Mouse (Mus musculus) brain, adult 10 weeks (tissue): ENCODE measurements around the gene Olfr259. TPM values are rescaled to one million over a fixed set of nuclear protein-coding genes. Genes with fewer than 3 reads are reported as not detected.

Experiments used
- polyA plus RNA-seq: library from polyadenylated mRNA; stranded (reverse); fragments of 350-450 nt; fragmentation: Illumina TruSeq; extraction: RNeasy Lipid Tissue Mini Kit (QIAGEN cat#74804); gene quantifications from one replicate; pipeline ENCODE4 v1.2.3, GENCODE M21; 2015; ENCODE audit warnings: low read depth, low replicate concordance

Gene Olfr259
- not detected for polyA plus RNA-seq

GRCm38 (mm10) chr2:87114467-87114866, at the start of gene Olfr259:
Olfr259 (minus strand) TSS chr2:87114567.

GRCm38 (mm10) chr2:87152524-87152923, 38.2 kb upstream of the Olfr259 start, which contains the start of gene Olfr1111:
Olfr1111 (minus strand) TSS chr2:87152624.

GRCm38 (mm10) chr2:87140200-87140599, 25.8 kb upstream of the Olfr259 start, which contains the start of gene Olfr1110:
Olfr1110 (minus strand) TSS chr2:87140300.

GRCm38 (mm10) chr2:87095908-87096307, 18.5 kb downstream of the Olfr259 start, which contains the start of gene Olfr1109:
Olfr1109 (minus strand) TSS chr2:87096008.

GRCm38 (mm10) chr2:87075717-87076116, 38.6 kb downstream of the Olfr259 start, which contains the start of gene Olfr1107:
Olfr1107 (minus strand) TSS chr2:87075817.

Other genes starting within 250 kb of the Olfr259 start
- not detected for gene Gm13723, start 239.8 kb downstream of the Olfr259 start, polyA plus RNA-seq
- gene Olfr1097, start 222.4 kb downstream of the Olfr259 start, polyA plus RNA-seq, result not detected
- gene Olfr1098, start 190.0 kb downstream of the Olfr259 start, polyA plus RNA-seq, result not detected
- not detected for gene Olfr1099, start 153.9 kb downstream of the Olfr259 start, polyA plus RNA-seq
- gene Olfr1100, start 134.6 kb downstream of the Olfr259 start, polyA plus RNA-seq, result not detected
- gene Olfr1101, start 123.3 kb downstream of the Olfr259 start, polyA plus RNA-seq, result not detected
- gene Olfr1102, start 116.2 kb downstream of the Olfr259 start, polyA plus RNA-seq, result not detected
- not detected for gene Olfr1104, start 87.5 kb downstream of the Olfr259 start, polyA plus RNA-seq
- gene Olfr1105, start 78.0 kb downstream of the Olfr259 start, polyA plus RNA-seq, result not detected
- gene Olfr1106, start 62.3 kb downstream of the Olfr259 start, polyA plus RNA-seq, result not detected
- not detected for gene Olfr1107, start 38.8 kb downstream of the Olfr259 start, polyA plus RNA-seq
- not detected for gene Olfr1109, start 18.6 kb downstream of the Olfr259 start, polyA plus RNA-seq
- gene Olfr1110, start 25.7 kb upstream of the Olfr259 start, polyA plus RNA-seq, result not detected
- not detected for gene Olfr1111, start 38.1 kb upstream of the Olfr259 start, polyA plus RNA-seq
- not detected for gene Olfr1112, start 73.2 kb upstream of the Olfr259 start, polyA plus RNA-seq
- gene Olfr1113, start 94.4 kb upstream of the Olfr259 start, polyA plus RNA-seq, result not detected
- gene Olfr1115, start 133.4 kb upstream of the Olfr259 start, polyA plus RNA-seq, result not detected
- gene Olfr1116, start 153.0 kb upstream of the Olfr259 start, polyA plus RNA-seq, result not detected
- not detected for gene Olfr1118, start 193.0 kb upstream of the Olfr259 start, polyA plus RNA-seq
- gene Olfr1120, start 240.2 kb upstream of the Olfr259 start, polyA plus RNA-seq, result not detected